Mouse (Mus musculus) monocyte, adult 5-6 weeks (primary cell): Measurements from ENCODE around the gene Eno1. TPM values are rescaled to one million over a fixed set of nuclear protein-coding genes. Genes with fewer than 3 reads are reported as not detected.

Experiments used
- ATAC-seq: fragments of 153-309, 156-312 bp; replicated peaks from 2 replicates; pipeline ENCODE4 v1.8.0; 2017; ENCODE audit warnings: mild to moderate bottlenecking; ENCODE audit not compliant: low TSS enrichment, insufficient number of reproducible peaks, severe bottlenecking, poor library complexity, low FRiP score
- total RNA-seq: library from RNA; stranded (forward); fragments of 200-1000, 200-491, 200-594 nt; gene quantifications from 3 replicates; pipeline ENCODE4 v1.2.3, GENCODE M21; 2017

Eno1 gene
- total RNA-seq = 240 to 351 TPM (median 288 TPM) in 3 replicates

- peak; percentile 69 for ATAC-seq
Observed at GRCm38 (mm10) chr4:150236521-150237481, at the start of gene Eno1. Eno1 (plus strand) TSS chr4:150236721.

- no peak for ATAC-seq
Observed at GRCm38 (mm10) chr4:150188236-150188635, 48.3 kb upstream of the Eno1 start.

- ATAC-seq = no peak
Observed at GRCm38 (mm10) chr4:150192199-150192598, 44.3 kb upstream of the Eno1 start.

- peak; percentile 91 for ATAC-seq
Observed at GRCm38 (mm10) chr4:150193915-150194314, 42.6 kb upstream of the Eno1 start.

- ATAC-seq = no peak
Observed at GRCm38 (mm10) chr4:150198268-150198667, 38.3 kb upstream of the Eno1 start.

GRCm38 (mm10) chr4:150201232-150201631 lies 35.3 kb upstream of the Eno1 start, which contains the start of gene Car6:
Car6 (minus strand) TSS chr4:150201332.
- ATAC-seq = no peak

- peak; percentile 95 for ATAC-seq
Observed at GRCm38 (mm10) chr4:150202702-150203101, 33.8 kb upstream of the Eno1 start.

- no peak for ATAC-seq
Observed at GRCm38 (mm10) chr4:150204877-150205276, 31.6 kb upstream of the Eno1 start.

GRCm38 (mm10) chr4:150209751-150210150 lies 26.8 kb upstream of the Eno1 start:
- no peak for ATAC-seq

- ATAC-seq = no peak
Observed at GRCm38 (mm10) chr4:150210306-150210705, 26.2 kb upstream of the Eno1 start.

GRCm38 (mm10) chr4:150211930-150212552 lies 24.5 kb upstream of the Eno1 start:
- no peak for ATAC-seq

- ATAC-seq = peak; percentile 85
Observed at GRCm38 (mm10) chr4:150212553-150212971, 24.0 kb upstream of the Eno1 start.

- no peak for ATAC-seq
Observed at GRCm38 (mm10) chr4:150213910-150214309, 22.6 kb upstream of the Eno1 start.

GRCm38 (mm10) chr4:150216423-150216822 lies 20.1 kb upstream of the Eno1 start:
- no peak for ATAC-seq

GRCm38 (mm10) chr4:150217042-150217554 lies 19.4 kb upstream of the Eno1 start:
- peak; percentile 20; the same call in 1 of the 2 replicates for ATAC-seq

GRCm38 (mm10) chr4:150217935-150218334 lies 18.6 kb upstream of the Eno1 start:
- no peak for ATAC-seq

- peak; percentile 49; the same call in 1 of the 2 replicates for ATAC-seq
Observed at GRCm38 (mm10) chr4:150219501-150220292, 16.8 kb upstream of the Eno1 start.

GRCm38 (mm10) chr4:150220584-150220983 lies 15.9 kb upstream of the Eno1 start:
- no peak; the same call in 1 of the 2 replicates for ATAC-seq
